Mouse (Mus musculus): ENCODE measurements around the gene Dusp11. TPM values are rescaled to one million over a fixed set of nuclear protein-coding genes. Genes with fewer than 3 reads are reported as not detected.
"Not testable (repeated sequence)": the region's sequence is repeated elsewhere in the genome, so short reads cannot be mapped to it uniquely, and the experiment has no call there.

The Dusp11 gene
- total RNA-seq (2021), result 10 to 100 TPM; 47.4 to 96.1 TPM

GRCm38 (mm10) chr6:85961101-85962091 is at the start of gene Dusp11:
Gene Dusp11, minus strand, starts transcription at chr6:85961667.
- peak; percentile 93 to 94 for DNase-seq (ENCODE audit: low spot score in 2 of 2)
- intact Hi-C loops (cut with DNase I), result loop anchor here (5.0 kb wide), 1 partner anchor 41 kb away; no protein-coding TSS in a partner anchor

GRCm38 (mm10) chr6:86009980-86010379 is 48.5 kb upstream of the Dusp11 start:
- peak; percentile 37 to 40 for DNase-seq (ENCODE audit: low spot score in 2 of 2)
- intact Hi-C loops (cut with DNase I), result loop anchor here (5.0 kb wide), 2 partner anchors 38 to 73 kb away; no protein-coding TSS in a partner anchor

- intact Hi-C loops (cut with DNase I), result loop anchor here (5.0 kb wide), 3 partner anchors 32 to 67 kb away; partner anchors contain the start of gene Dusp11
Measured at GRCm38 (mm10) chr6:86004271-86005148, 43.0 kb upstream of the Dusp11 start.

GRCm38 (mm10) chr6:86003405-86003925 is 42.0 kb upstream of the Dusp11 start:
- intact Hi-C loops (cut with DNase I), result loop anchor here (5.0 kb wide), 1 partner anchor 41 kb away; the partner anchor contains the start of gene Dusp11
- DNase-seq (ENCODE audit: low spot score in 2 of 2), result no peak

More at GRCm38 (mm10) chr6:86004271-86005148, 43.0 kb upstream of the Dusp11 start:
- peak; percentile 58 to 60 for DNase-seq (ENCODE audit: low spot score in 2 of 2)

- DNase-seq (ENCODE audit: low spot score in 2 of 2); intact Hi-C loops (cut with DNase I): not testable (repeated sequence)
Measured at GRCm38 (mm10) chr6:85990774-85991173, 29.3 kb upstream of the Dusp11 start.

- DNase-seq (ENCODE audit: low spot score in 2 of 2); intact Hi-C loops (cut with DNase I): not testable (repeated sequence)
Measured at GRCm38 (mm10) chr6:85989570-85989969, 28.1 kb upstream of the Dusp11 start.

- DNase-seq (ENCODE audit: low spot score in 2 of 2), result no peak
- intact Hi-C loops (cut with DNase I), result no loop called here
Measured at GRCm38 (mm10) chr6:85984351-85984750, 22.9 kb upstream of the Dusp11 start.

GRCm38 (mm10) chr6:85978736-85979135 is 17.3 kb upstream of the Dusp11 start:
- intact Hi-C loops (cut with DNase I); DNase-seq (ENCODE audit: low spot score in 2 of 2): not testable (repeated sequence)

- intact Hi-C loops (cut with DNase I), result no loop called here
Measured at GRCm38 (mm10) chr6:85976242-85976641, 14.8 kb upstream of the Dusp11 start.

GRCm38 (mm10) chr6:85975761-85976160 is 14.3 kb upstream of the Dusp11 start:
- no peak for DNase-seq (ENCODE audit: low spot score in 2 of 2)
- intact Hi-C loops (cut with DNase I), result no loop called here

More at GRCm38 (mm10) chr6:85976242-85976641, 14.8 kb upstream of the Dusp11 start:
- DNase-seq (ENCODE audit: low spot score in 2 of 2), result no peak

- intact Hi-C loops (cut with DNase I), result loop anchor here (5.0 kb wide), 1 partner anchor 32 kb away; no protein-coding TSS in a partner anchor
- DNase-seq (ENCODE audit: low spot score in 2 of 2), result no peak
Measured at GRCm38 (mm10) chr6:85974941-85975617, 13.6 kb upstream of the Dusp11 start.

- intact Hi-C loops (cut with DNase I), result loop anchor here (5.0 kb wide), 1 partner anchor 34 kb away; no protein-coding TSS in a partner anchor
- no peak for DNase-seq (ENCODE audit: low spot score in 2 of 2)
Measured at GRCm38 (mm10) chr6:85973336-85973735, 11.9 kb upstream of the Dusp11 start.

- intact Hi-C loops (cut with DNase I), result loop anchor here (5.0 kb wide), 1 partner anchor 35 kb away; no protein-coding TSS in a partner anchor
- DNase-seq (ENCODE audit: low spot score in 2 of 2), result no peak
Measured at GRCm38 (mm10) chr6:85972699-85973098, 11.2 kb upstream of the Dusp11 start.

GRCm38 (mm10) chr6:85969889-85970288 is 8.4 kb upstream of the Dusp11 start:
- intact Hi-C loops (cut with DNase I), result loop anchor here (5.0 kb wide), 1 partner anchor 37 kb away; no protein-coding TSS in a partner anchor
- no peak for DNase-seq (ENCODE audit: low spot score in 2 of 2)

- no peak for DNase-seq (ENCODE audit: low spot score in 2 of 2)
- intact Hi-C loops (cut with DNase I), result no loop called here
Measured at GRCm38 (mm10) chr6:85966686-85967085, 5.2 kb upstream of the Dusp11 start.

- DNase-seq (ENCODE audit: low spot score in 2 of 2); intact Hi-C loops (cut with DNase I): not testable (repeated sequence)
Measured at GRCm38 (mm10) chr6:85966081-85966480, 4.6 kb upstream of the Dusp11 start.

- DNase-seq (ENCODE audit: low spot score in 2 of 2), result no peak
- intact Hi-C loops (cut with DNase I), result no loop called here
Measured at GRCm38 (mm10) chr6:85957581-85957980, 3.9 kb downstream of the Dusp11 start.

GRCm38 (mm10) chr6:85948549-85948948 is 12.9 kb downstream of the Dusp11 start:
- intact Hi-C loops (cut with DNase I), result no loop called here
- DNase-seq (ENCODE audit: low spot score in 2 of 2), result no peak

GRCm38 (mm10) chr6:85942469-85942868 is 19.0 kb downstream of the Dusp11 start:
- intact Hi-C loops (cut with DNase I), result no loop called here
- DNase-seq (ENCODE audit: low spot score in 2 of 2), result no peak
